ENCODE assay signal across 20 mouse cellular contexts in the genomic region with DNA sequence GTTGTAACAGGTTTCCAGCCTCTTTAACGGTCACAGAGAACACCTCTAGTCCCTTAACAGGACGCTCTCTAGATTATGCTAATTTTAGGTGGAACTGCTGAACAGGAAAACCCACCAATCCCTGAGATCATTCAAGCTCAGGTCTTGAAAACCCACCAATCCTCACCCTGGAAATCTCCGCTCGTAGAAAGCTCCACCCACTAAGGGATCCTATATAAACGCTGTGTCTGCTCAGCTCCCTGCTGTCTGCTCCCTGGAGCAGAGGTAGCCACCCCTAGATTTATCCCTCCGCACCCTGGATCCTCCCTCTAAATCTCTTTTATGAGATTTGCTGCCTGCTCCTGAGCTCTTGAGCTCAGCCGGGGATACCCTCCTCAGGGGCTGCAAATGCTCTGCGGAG. TPM values are rescaled to one million over a fixed set of nuclear protein-coding genes. Genes with fewer than 3 reads are reported as not detected.
"Had no signal": no experiment of that assay in that cellular context is flagged by ENCODE, and none has a peak within 500 bp of the region (broad histone marks: within the 10 kb centered on the region; RNA-seq: fewer than 3 reads in every experiment).

No protein-coding gene starts in this region.

- DNase-seq: gastrocnemius, postnatal 14 days; gastrocnemius, postnatal 36 days; heart, adult 2 months; heart, postnatal 14 days; heart, postnatal 36 days; kidney, adult 11 months; kidney, adult 2 months; kidney, adult 9 months; kidney, postnatal 14 days; kidney, postnatal 36 days; layer of hippocampus, adult 9-11 months; layer of hippocampus, postnatal 36 days; liver; liver, embryonic 13.5 days had no signal

RNA-seq across cellular contexts. Expression of gene Apol7a, which starts 28.3 kb away (rescaled TPM):
- total RNA-seq: hematopoietic stem cell, adult 5-6 weeks; hindbrain, postnatal 0 days; layer of hippocampus, adult 18-20 months; layer of hippocampus, postnatal 14 days had no signal

RNA-seq across cellular contexts. Expression of gene Apol9a, which starts 40.3 kb away (rescaled TPM):
- total RNA-seq: gastrocnemius, adult 18-20 months; gastrocnemius, postnatal 14 days; hematopoietic stem cell, adult 5-6 weeks; layer of hippocampus, adult 18-20 months; layer of hippocampus, postnatal 14 days; layer of hippocampus, postnatal 36 days; left cerebral cortex, adult 2 months had no signal
